Mouse (Mus musculus): ENCODE data around the gene Nos1ap.

DNA sequence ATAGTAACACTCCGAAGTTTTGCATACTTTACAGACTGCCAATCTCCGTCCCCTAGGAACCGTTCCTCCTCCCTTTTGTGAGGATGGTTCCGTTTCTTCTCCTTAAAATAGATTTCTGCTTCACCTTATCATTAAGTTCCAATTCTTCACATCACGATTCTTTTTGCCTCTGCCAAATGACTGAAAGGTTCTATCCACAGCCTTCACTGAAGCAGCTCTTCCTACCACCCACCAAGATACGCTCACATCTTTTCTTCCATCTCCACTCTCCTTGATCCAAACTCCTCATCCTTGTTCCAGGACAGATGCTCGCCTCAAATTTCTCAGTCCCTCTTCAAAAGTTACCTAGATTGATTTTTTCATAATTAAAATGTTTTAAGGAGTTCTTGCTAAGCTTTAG, 220.8 kb downstream of the Nos1ap start:
- TF ChIP-seq CTCF (IDR thresholded peaks at IDR 0.05; ENCODE audit: control insufficient read depth, insufficient read depth, insufficient read length) (no peak), USF1 (IDR thresholded peaks at IDR 0.05; ENCODE audit: low read depth) (no peak), MAX (IDR thresholded peaks at IDR 0.05) (no peak)

Data from C2C12 (cell line).